Mouse (Mus musculus) gastrocnemius, adult 8-10 months (tissue): ENCODE results near the gene Fras1. TPM values are rescaled to one million over a fixed set of nuclear protein-coding genes. Genes with fewer than 3 reads are reported as not detected.

Source experiments
- DNase-seq, 2 experiments: peaks; one replicate each; pipeline ENCODE4 v3.0.0; 2022; ENCODE audit warnings: low spot score in 2 of 2
- total RNA-seq, 4 experiments: library from RNA; stranded (reverse); gene quantifications; 2 replicates each; pipeline ENCODE4 v1.2.4; 2022

Gene Fras1
- total RNA-seq, 4 experiments from 2014 or later = 0.48 to 2.3 (median 1.7) TPM

DNA sequence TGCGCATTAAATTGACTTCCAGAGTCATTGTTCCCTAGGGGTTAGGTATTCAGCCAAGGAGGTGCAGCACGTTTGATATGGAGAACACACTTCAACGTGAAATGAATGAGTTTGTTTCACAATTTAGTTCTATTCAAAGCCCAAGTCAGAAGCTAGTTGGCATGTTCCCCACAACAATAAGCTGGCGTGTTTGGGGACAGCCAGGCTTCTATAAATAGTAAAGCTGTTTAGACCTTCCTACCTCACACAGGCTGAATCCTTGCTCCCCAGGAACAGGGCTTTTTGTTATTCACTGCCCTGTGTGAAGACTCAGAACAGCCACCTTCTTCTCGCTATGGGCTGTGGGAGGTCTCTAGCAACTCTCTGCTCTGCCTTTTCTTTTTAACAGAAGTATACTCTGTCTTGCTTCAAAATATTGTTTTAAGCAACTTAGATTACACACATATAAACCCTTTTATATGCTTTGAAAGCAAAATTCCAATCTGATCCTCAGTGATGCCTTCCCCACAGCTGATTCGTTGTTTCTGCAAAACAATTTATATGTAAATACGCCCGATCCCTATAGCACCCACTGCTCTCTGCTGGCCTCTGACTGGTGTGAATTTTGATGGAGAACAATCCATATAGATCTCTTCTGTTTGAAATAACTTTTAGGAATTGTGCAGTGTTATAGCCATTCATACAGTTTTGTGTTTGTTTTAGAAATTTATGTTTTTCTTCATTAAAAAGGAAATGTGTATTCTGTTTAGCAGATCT, 184.5 kb downstream of the Fras1 start:
- no peak for DNase-seq

DNA sequence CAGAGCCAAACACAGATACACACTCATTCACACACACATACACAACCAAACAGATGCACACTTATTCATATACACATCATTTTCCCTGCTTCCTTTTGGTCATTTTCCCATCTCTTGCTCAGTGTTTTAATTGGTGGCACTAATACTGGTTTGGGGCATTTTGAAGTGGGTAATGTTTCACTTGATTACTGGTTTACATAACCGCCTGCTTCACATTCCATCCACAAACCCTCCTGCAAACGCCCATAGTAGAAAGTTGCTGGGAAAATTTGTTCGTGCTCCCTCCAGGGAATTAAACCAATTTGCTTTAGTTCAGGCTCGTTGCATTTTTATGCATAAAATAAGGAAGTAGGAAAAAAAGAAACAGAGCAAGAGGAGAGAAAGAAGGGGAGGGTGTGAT, 200.8 kb downstream of the Fras1 start:
- DNase-seq = no peak

DNA sequence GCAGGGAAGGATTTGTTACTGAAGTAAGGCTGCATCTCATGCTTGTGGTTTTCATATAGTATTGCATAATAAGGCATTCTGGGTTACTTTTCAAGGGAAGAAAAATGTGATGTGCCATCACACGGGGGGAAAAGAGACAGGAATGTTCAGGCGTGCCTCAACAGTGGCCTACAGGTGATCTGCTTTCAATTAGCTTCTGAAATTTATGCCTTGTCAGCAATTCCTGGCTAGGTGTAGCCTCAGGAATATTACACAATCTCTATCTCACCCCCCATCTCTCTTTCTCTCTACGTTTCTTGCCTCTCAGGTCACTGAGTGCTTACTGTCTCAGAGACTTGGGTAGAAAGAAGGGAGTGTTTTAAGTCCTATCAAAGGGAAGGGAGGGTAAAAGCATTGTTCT, 204.9 kb downstream of the Fras1 start:
- DNase-seq = no peak

DNA sequence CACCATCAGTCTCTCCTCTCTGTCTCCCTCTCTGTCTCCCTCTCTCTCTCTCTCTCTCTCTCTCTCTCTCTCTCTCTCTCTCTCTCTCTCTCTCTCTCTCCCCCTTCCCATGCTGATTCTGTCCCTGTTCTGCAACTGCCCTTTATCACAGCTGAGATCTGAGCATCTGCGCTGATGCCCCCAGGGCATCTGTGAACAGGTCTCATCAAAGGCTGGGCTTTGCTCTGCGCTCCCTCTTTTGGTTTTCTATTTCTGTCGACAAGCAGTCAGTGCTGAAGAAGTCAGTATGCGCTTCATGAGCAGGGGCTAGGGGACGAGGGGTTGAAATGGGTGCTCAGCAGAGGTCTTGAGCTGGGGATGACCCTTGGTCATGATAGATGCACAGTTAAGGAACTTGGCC, 206.2 kb downstream of the Fras1 start:
- DNase-seq = no peak

DNA sequence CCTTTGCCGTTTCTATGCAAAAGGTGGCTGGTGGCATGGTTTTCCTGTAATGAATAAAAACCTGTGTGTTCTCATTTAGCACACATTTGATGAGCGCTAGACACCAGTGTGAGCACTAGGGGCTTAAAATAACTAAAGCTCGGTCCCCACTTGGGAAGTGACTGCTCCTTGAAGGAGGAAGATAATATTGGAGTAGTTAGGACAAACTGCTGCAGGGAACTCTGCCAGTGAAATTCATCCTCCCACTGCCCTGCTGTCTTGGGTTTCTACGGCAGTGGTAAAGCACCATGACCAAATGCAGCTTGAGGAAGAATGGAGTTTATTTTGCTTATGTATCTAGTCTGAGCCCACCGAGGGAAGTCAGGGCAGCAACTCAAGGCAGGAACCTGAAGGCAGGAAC, 211.0 kb downstream of the Fras1 start:
- no peak for DNase-seq

DNA sequence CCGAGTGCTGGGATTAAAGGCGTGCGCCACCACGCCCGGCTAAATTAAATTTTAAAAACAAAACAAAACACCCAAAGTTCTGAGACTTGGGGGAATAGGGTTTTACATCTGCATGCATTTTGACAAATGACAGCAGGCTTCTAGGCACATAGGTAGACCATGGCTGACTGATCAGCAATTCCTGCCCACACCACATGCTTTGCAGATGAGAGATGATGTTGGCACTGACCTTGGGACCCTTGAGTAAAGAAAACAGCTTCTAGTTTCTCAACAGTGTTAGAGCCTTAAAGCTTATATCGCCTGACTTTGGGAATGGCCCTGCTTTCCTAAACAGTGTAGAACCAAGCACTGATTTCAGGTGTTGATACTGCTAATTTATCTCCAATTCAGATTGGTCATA, 216.9 kb downstream of the Fras1 start:
- no peak for DNase-seq

DNA sequence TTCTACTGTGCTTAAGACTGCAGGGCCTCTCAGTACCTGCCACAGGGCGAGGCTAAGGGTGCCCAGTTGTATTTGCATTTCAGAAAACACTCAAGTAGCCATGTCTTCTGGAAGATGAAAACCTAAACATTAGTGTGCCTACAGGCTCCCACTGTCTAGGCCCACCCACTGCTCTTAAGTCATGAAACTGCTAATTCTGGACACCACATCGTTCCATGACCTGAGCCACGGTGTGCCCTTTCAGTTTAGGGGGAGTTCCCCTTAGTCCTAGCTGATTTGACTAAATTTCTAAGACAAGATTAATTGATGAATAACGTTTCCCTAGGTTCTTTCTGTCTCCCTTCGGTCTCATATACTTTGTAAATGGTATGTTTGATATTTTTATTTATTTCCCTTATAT, 222.0 kb downstream of the Fras1 start:
- DNase-seq = no peak

DNA sequence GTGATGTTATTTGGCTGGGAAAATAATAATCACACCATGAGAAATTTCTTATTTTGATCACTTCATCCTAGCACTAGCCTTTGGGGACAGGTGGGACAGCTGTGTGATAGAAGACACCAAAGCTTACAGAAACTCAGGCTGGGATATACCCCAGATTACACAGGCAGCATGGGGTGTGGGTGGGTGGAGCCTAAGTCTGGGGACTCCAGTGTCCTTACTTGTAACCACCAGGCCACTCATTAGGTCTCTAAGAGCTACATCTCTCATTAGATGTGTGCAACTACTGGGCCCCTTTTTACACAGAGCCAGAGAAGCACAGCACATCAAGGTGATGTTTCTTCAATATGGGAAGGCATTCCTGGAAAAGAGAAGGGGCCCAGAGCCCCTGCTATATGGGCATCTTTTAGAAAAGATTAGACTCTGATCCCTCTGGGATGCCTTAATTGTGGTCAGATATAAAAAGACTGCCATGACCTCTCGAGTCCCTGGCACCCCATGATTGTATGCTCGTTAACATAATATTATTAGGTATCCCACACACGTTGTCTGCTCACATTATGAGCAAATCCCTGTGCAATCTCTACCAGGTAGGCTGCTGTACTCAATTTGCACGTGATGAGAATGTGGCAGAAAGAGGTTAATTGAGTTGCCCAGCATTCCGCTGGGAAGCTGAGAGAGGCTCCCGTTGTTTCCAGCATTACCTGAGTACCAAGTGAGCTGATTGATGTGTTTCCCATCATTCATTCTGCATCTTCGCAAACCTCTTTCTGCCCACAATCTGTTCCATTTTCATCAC, 230.4 kb downstream of the Fras1 start:
- DNase-seq = no peak

DNA sequence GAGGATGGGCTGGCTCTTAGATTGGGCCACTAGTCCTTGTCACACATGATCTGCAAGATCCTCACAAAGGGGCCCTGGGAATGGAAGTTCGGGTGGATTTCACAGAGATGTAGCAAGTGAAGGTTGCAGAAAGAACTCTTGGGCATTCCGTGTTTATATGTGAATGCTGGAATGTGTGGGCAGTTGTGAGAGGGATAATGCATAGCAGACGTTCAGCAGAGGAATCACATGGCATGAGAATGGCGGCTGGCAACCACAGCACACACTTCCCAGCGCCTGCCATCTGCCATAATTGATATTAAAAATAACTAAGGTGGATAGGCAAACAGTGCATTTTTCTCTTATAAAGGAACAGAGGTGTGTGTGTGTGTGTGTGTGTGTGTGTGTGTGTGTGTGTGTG, 234.3 kb downstream of the Fras1 start:
- no peak for DNase-seq

DNA sequence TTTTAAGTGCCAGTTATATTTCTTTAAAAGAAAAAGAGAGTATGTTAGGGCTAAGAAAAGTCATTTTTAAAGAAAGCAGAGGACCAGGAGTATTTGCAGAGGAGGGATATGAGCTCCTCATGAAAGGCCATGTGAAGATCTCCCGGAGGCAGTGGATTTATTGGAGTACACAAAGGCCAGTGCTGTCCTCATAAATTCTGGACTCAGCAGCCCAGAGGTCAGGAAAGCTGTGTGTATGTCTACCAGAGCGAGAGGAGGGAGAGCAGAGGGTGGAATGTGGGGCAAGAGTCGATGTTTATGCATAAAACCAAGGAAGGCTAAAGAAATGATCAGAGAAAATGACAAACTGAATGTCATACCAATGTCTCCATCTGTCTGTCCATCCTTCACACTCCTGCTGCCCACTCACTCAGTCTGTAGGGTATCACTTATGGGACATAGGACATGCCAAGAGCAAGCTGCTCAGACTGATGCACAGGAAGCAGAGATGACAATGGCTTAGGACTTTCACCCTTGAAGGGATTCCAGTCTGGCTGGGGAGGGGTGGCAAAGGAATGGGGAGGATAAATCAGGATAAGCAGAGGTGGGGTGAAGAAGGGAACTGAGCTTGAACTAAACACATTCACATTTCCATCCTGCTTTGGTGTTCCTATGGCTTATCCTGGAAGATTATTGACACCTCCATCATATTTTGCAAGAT, 235.0 kb downstream of the Fras1 start:
- no peak for DNase-seq

DNA sequence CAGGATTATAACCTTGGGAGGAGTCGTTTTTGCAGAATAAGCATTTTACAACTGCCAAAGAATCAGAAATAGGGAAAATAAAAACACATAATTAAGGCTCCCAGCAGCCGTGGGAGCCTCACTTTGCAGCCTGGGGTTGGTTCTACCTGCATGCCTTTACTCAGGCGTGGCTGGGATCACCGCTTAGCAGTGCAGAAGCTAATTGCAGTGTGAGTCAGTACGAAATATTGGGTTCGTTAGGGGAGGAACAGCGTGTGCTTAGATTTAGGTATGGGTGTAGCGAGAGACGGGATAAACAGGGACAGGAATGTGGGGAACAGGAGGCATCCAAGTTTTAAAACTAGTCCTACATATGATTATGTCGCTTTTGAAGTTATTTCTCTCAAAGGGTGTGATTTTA, 238.3 kb downstream of the Fras1 start:
- no peak for DNase-seq

DNA sequence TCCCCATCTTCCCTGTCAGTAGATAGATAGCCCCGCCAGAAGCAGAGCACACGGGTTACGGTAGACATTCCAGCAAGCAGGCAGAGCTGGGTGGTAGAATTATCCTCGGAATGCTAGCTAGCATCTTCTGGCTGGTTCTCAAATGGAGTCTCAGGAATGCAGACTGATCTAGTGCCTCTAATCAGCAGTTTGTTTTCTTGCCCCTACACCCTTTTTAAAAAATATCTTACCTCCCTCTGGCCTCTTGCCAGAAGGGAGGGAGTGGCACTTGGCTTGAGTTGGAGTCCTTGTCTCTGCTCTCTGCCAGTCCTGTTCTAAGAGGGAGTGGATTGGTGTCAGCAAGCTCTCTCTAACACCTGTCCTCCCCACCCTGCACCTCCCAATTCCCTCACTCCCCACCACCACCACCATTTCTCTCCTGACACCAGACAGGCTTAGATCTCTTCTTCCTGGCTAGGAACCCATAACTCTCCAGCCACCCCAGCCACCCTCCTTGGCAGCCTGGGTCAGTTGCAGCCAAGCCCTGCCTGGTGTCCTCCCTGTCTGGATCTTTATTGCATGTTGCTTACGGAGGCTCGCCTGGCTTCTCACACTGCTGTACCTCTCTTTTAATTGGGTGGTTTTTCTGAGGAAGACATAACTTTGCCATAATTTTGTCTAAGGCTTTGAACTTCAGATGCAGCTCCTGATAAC, 243.3 kb downstream of the Fras1 start:
- DNase-seq = no peak

DNA sequence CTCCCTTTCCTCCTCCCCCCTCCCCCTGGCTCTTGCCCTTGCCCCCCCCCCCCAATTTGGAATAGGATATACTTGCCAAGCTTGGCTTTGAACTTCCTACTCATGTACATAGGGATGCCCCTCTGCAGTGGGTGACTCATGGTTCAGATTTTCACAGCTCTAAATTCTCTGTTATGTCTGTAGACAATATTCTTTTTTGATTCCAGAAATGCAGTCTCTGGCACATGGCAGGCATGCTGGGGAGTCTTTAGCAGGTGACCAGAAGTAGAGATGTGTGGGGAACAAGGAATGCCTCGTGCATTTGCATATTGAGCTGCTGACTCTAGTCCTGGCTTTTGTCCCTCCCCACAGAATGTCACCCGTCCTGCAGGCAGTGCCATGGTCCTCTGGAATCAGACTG, 244.3 kb downstream of the Fras1 start:
- no peak for DNase-seq

DNA sequence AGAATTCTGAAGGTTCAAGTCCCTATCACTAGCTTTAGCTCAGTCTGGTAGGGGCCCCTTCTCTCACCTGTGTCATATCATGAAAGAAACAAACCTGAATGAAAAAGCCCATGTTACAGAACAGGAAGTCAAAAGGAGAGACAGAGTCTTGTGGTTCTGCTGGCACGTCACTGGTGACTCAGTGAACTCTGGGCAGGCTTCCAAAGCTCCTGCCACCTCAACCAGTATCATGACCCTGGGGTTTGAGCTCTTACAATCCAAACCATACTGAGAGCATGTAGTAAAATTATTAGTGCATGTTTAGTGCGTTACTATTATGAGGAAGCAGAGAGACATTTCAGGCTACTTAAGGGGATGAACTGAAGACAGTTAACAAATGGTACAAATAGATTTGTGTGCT, 246.5 kb downstream of the Fras1 start:
- DNase-seq = no peak

DNA sequence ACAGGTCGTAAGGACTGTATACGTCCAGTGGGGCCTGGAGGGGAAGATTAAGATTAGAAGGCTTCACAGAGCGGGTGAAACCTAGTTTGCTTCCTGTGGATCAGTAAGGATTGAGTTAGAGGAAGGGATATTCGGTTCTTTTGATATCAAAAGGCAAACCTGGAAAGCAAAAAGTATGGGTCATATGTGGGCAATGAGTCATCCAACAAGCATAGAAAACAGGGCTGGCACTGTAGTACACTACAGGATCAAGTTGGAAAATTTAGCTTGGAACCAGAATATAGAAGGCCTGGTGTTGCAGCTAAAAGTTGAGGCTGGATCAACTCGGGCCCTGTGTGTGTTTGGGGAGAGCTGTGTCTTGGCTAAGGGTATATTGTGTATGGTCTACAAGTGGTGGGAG, 246.9 kb downstream of the Fras1 start:
- no peak for DNase-seq

DNA sequence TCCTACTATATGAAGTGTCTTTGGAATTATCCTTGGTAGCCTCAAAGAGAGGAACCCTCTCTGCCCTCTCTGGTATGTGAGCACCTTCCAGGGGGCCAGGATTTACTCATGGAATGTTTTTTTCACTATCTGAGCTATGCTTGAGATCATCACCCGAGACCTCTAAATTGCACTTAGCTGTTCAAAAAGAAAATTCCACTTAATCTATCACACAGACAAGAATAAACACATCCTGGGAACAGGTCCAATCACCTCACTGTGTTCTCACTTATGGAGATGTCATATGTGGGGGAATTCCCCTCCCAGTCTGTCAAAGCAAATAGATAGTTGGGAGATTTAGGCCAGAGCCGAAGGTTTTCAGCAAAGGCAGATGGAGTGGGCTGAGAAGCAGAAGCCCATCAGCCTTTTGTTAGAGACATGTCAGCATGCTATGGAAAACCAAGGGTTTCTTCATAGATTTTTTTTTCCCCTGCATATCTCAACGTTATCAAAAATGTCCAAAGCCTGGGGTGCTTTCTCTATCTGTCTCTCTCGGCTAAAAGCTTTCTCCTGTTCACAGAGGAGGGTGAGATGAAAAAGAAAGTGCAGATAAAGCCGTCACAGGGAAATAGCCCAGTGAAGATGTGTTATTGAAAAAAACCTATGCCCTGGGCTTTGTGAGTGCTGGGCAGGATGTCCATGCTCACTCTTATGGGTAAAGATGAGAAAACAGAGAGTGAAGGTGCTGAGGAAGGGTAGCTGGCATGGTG, 249.0 kb downstream of the Fras1 start:
- DNase-seq = no peak

DNA sequence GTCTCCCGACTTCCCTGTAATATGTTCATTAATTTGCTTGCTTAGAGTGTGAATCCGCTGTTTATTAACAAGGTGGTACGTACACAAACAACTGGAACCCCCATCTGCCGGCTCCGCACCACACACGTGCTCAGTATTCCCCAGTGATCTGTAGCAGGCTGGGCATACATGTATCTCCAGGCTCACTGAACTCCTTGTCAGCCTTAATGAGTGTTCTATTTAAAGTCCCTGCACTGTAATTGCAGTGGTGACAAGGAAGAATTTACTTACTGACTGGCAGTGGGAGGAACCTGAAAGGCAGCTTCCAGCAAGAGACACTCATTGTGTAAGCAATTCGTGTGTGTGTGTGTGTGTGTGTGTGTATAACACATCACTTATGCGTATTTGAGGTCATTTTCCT, 256.1 kb downstream of the Fras1 start:
- DNase-seq = no peak

DNA sequence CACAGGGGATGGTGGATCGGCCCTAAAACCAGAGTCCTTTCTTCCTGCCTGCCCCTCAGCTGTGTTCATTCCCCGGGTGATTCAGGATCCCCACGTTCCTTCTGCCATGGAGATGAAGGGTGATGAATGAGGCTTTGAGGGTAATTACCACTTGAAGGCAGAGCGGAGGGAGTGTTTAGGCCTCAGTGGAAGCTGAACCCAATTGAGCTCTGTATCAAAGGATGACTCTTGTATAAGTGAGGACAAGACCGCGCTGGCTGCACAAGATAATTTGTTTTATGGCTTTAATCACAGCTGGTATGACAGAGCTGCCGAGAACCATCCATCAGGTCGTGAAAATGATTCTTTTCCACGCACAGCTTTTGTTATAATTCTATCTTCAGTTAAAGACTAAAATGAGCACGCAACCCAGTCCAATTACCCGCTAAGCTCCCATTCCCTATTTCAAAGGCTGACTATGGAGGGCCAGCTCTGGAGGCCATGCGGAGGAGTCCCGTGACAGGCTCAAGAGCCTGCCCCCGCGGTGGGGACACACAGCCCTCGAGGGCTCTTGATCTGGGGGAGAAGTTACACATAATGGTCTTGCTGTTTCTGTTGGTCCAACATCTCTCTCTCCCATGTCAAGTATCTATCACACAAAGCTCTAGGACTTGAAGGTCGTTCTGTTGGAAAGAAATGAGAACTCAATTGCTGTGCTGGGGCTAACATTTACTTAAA, 261.5 kb downstream of the Fras1 start:
- no peak for DNase-seq

DNA sequence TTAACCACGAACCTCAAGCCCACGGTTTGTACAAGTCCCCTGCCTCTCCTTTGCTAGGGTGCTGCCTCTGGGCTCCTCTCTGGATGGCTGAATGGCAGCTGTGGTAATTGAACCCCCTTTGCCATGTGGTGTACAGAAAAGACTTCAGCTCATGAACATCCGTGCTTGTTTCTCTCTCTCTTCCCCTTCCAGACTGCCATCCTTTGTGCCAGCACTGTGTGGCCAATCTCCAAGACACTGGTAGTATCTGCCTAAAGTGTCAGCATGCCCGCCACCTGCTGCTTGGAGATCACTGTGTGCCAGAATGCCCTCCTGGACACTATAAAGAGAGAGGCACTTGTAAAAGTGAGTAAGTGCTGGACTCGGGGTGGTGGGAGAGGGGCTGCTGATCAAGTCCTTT, 262.1 kb downstream of the Fras1 start:
- DNase-seq = peak; percentile 37 to 63

DNA sequence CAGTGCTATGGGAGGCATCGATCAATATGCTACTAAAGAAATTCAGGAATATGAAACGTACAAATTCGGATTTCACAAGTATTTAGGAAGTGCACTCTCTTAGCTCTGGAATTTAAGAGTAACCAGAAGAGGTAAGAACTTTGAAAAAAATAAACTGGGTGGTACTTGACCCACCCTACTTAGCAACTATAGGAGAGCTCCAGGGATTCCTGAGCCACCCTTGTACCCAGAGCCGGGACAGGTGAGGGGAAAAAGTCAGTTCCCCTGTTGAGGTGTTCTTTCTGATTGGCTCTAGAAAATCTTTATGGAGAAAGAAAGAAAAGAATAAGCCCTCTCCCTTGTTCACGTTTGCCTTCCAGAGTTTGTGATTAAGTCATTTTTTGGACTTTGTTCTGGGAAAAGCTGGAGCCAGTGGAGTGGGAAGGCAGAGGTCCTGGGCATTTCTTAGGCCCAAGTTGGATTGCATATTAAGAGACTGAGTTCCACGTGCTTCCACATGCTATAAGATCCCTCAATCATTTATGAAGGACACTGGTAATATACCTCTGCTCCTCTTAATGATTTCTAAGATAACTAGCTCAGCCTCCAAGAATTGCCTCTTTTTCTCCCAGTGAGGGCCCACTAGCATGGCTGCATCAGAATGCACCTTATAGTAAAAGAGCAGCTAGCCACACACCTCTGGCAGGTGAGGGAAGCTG, 265.6 kb downstream of the Fras1 start:
- DNase-seq = no peak
